Mouse (Mus musculus) skeletal muscle tissue, adult 2 months (tissue): ENCODE results near the gene Uqcr10.
A peak's percentile ranks its signal among the peaks of the same experiment; 100 is the strongest.

Experiments
- DNase-seq: peaks from one replicate; pipeline ENCODE4 v3.0.0-alpha.2; 2012; ENCODE audit warnings: low read depth, low spot score

Uqcr10 gene

GRCm38 (mm10) chr11:4675693-4676092 lies 28.4 kb downstream of the Uqcr10 start:
- DNase-seq = peak; percentile 25

- no peak for DNase-seq
These were observed 29.0 kb downstream of the Uqcr10 start for GRCm38 (mm10) chr11:4675126-4675562.

DNA sequence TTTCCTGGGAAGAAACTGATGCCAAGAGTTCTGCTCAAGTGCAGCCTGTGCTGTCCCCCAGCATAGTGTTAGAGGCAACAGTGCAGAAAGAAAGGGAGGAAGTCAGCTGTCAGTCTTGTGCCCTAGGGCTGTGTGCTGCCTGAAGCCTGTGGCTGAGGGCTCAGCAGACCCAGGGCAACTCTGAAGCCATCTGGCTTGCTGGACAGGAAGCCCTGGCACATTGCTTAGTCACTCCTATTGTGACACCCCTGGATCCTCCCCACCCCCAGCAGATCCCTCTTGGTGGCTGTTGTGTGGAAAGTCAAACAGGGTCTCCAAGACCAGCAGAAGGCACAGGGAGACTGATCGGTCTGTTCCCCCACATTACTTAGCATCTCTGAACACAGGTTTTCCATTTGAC lies 29.5 kb downstream of the Uqcr10 start:
- no peak for DNase-seq

GRCm38 (mm10) chr11:4671736-4672135 lies 32.4 kb downstream of the Uqcr10 start:
- DNase-seq = no peak

GRCm38 (mm10) chr11:4662496-4662878 lies 41.7 kb downstream of the Uqcr10 start:
- DNase-seq = no peak

DNA sequence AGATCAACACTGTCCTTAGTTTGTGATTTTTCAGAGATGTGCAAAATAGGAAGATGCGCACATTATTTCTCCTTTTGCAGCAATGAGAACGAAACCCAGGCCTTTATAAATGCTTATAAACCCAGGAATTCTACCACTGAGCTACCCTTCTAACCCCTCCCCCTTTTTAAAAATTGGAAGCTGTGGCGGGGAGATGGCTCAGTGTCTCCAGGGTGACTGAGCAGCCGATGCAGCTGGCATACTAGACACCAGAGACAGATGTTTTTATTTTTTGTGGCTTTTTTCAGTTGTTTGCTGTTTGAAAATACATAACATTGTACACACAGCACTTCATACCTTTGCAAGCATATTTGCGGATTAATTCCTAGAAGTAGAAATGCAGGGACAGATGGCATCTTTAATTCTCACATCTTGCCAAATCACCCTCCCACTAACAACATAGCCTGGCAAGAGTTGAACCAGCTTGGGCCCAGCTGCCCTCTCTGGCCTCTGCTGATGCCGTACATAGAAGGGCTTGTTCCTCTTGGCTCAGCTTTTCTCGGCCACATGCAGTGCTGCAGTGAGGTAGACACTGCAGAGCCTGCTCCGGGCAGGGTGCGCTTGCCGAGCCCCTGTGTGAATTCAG lies 42.2 kb downstream of the Uqcr10 start:
- DNase-seq = no peak

- DNase-seq = peak; percentile 32
These were observed 42.8 kb downstream of the Uqcr10 start for GRCm38 (mm10) chr11:4661324-4661723.

DNA sequence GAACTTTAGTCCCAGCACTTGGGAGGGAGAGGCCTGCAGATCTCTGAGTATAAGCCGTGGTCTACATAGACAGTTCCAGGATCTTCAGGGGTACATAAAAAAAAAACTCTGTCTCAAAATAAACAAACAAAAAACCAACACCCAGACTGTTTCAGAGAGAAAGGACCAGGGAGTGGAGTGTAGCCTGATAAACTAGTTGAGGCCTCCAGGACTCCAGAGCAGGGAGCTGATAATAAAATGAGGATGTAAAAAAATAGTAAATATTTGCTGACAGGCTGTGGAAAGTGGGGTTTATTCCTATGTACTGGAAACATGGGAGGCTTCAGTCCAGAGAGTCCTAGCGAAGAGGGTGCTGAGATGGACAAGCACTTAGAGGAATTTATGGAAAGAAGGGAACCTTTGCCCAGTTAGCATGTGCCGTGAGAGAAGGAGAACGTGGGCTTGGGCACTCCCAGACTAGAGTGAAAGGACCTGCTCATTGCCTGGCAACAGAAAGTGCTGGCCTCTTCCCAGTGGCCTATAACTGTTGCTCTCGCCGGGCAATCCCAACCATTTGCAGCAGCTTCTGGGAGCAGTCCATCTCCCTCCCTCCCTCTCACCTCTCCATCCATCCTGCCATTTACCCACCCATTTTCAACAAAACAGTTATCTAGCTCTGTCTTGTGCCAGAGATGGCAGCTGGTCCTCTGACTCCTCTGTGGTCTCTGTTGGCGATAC lies 43.7 kb downstream of the Uqcr10 start:
- no peak for DNase-seq

DNA sequence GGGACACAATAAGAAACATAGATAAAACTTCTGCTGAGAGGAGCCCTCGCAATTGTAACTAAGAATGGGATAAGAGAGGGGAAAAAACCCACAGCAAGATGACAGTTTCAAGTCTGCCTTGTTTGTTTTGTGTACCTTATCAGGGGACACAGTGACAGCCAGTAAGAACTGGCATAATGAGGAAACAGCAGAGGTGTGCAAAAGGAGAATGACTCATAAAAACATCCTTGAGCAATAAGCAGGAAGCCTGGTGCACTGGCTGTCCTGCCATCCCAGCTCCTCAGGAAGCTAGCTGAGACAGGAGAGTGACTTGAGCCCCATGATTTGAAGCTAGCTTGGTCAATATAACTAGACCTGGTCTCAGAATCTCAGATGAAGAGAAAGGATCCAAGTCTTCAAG lies 44.3 kb downstream of the Uqcr10 start:
- no peak for DNase-seq
